Mouse (Mus musculus) stomach, postnatal 0 days (tissue): ENCODE results near the gene Gm5150.

Experiments
- CTCF ChIP-seq: IDR thresholded peaks from 2 replicates; pipeline ENCODE4 v1.5.1; 2016; ENCODE audit warnings: antibody characterized with exemption, low read depth, mild to moderate bottlenecking, moderate library complexity
- EP300 ChIP-seq: optimal IDR thresholded peaks from 2 replicates; pipeline ENCODE3; 2016; ENCODE audit warnings: antibody characterized with exemption

DNA sequence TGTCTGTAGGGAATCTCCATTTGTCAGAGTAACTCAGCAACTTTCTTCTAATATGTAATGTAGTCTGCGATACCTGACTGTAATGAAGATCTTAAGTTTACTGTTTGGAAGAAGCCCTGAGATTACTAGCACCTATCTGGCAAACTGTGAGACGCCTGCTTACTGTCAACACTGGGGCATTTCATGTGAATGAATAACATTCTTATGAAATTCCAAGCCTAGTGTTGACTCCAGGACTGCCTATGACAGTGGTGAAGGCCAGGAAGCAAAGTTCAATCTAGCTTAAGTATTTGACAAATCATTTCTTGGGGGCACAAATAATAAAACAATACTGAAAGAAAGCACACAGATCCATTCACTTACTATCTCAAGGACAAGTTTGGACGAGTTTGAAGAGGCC lies 24.0 kb downstream of the Gm5150 start:
- TF ChIP-seq CTCF (no peak), EP300 (no peak)
